Mouse (Mus musculus) liver, embryonic 14.5 days (tissue): ENCODE results near the gene Gimap9. TPM values are rescaled to one million over a fixed set of nuclear protein-coding genes. Genes with fewer than 3 reads are reported as not detected.

Experiments
- ATAC-seq: fragments of 200-750 bp; cut with Nextera tagmentation; 2 replicates; pipeline ENCODE4 v1.8.0; 2017; ENCODE audit warnings: moderate number of reproducible peaks, mild to moderate bottlenecking, moderate library complexity; ENCODE audit not compliant: insufficient read depth
- DNase-seq, 3 experiments: peaks; one replicate each; pipeline ENCODE4 v3.0.0-alpha.2; 2012 to 2013; ENCODE audit warnings: low read depth in 3 of 3, low spot score in 3 of 3
- H3K27ac ChIP-seq: fragments of 300-500 bp; sonication (generic); 2 replicates; pipeline ENCODE4 v1.5.1; 2014; ENCODE audit warnings: moderate library complexity, mild to moderate bottlenecking, control low read depth, inconsistent platforms
- H3K27me3 ChIP-seq: fragments of 300-500 bp; sonication (generic); 2 replicates; pipeline ENCODE4 v1.6.1; 2014; ENCODE audit warnings: mild to moderate bottlenecking, low read length, moderate library complexity; ENCODE audit not compliant: control insufficient read depth, insufficient read depth
- H3K36me3 ChIP-seq: fragments of 300-500 bp; sonication (generic); replicated peaks from 2 replicates; pipeline ENCODE4 v1.6.1; 2014; ENCODE audit warnings: low read depth; ENCODE audit not compliant: control insufficient read depth, insufficient read depth
- H3K4me1 ChIP-seq, 2 experiments: fragments of 200-500 bp in 1 of 2; fragments of 300-500 bp in 1 of 2; sonication (generic) in 1 of 2; replicated peaks; 2 replicates each; pipeline ENCODE4 v1.6.1; 2012 to 2014; ENCODE audit warnings: antibody characterized with exemption in 1 of 2, inconsistent platforms in 1 of 2, low read length in 1 of 2; ENCODE audit not compliant: control insufficient read depth in 2 of 2, insufficient read depth in 2 of 2
- H3K4me2 ChIP-seq: fragments of 300-500 bp; sonication (generic); 2 replicates; pipeline ENCODE4 v1.6.1; 2014; ENCODE audit warnings: low read depth, mild to moderate bottlenecking, control low read depth, moderate library complexity
- H3K4me3 ChIP-seq, 2 experiments: fragments of 200-500 bp in 1 of 2; fragments of 300-500 bp in 1 of 2; sonication (generic) in 1 of 2; 2 replicates each; pipeline ENCODE4 v1.5.1; 2012 to 2014; ENCODE audit warnings: low read depth in 2 of 2, low read length in 2 of 2, mild to moderate bottlenecking in 2 of 2, control low read depth in 1 of 2, inconsistent platforms in 1 of 2, moderate library complexity in 1 of 2; ENCODE audit not compliant: insufficient read depth in 1 of 2
- H3K9ac ChIP-seq: fragments of 300-500 bp; sonication (generic); replicated peaks from 2 replicates; pipeline ENCODE4 v1.6.1; 2014; ENCODE audit warnings: mild to moderate bottlenecking, control low read depth, moderate library complexity
- H3K9me3 ChIP-seq: fragments of 300-500 bp; sonication (generic); 2 replicates; pipeline ENCODE4 v1.6.1; 2016; ENCODE audit warnings: low read length, mixed read lengths; ENCODE audit not compliant: control insufficient read depth
- CTCF ChIP-seq: IDR thresholded peaks from 2 replicates; pipeline ENCODE4 v1.5.1; 2016; ENCODE audit warnings: antibody characterized with exemption, low read depth, control low read depth
- EP300 ChIP-seq: IDR thresholded peaks from 2 replicates; pipeline ENCODE4 v1.6.1; 2016; ENCODE audit warnings: antibody characterized with exemption, low read depth
- WGBS: fragments of 180-500 bp; shearing (Covaris S2); extraction: QIAGEN DNeasy Blood & Tissue Kit; methylation state at CpG from one replicate; pipeline ENCODE4 v1.1.7; 2014; ENCODE audit not compliant: insufficient replicate concordance; 5-methylcytosine and 5-hydroxymethylcytosine counted together
- polyA plus RNA-seq, 2 experiments: library from polyadenylated mRNA; depleted of rRNA in 1 of 2; stranded (reverse) in 1 of 2; unstranded in 1 of 2; fragments of >200 nt; fragmentation: Nextera tagmentation in 1 of 2; extraction: Ambion mirVana in 1 of 2; gene quantifications; 2 replicates each; pipeline versions ENCODE4 v1.2.1 to v1.2.3; 2012 to 2014

Gene Gimap9
- polyA plus RNA-seq, 2 experiments = 7.2 to 8.0 TPM

DNA sequence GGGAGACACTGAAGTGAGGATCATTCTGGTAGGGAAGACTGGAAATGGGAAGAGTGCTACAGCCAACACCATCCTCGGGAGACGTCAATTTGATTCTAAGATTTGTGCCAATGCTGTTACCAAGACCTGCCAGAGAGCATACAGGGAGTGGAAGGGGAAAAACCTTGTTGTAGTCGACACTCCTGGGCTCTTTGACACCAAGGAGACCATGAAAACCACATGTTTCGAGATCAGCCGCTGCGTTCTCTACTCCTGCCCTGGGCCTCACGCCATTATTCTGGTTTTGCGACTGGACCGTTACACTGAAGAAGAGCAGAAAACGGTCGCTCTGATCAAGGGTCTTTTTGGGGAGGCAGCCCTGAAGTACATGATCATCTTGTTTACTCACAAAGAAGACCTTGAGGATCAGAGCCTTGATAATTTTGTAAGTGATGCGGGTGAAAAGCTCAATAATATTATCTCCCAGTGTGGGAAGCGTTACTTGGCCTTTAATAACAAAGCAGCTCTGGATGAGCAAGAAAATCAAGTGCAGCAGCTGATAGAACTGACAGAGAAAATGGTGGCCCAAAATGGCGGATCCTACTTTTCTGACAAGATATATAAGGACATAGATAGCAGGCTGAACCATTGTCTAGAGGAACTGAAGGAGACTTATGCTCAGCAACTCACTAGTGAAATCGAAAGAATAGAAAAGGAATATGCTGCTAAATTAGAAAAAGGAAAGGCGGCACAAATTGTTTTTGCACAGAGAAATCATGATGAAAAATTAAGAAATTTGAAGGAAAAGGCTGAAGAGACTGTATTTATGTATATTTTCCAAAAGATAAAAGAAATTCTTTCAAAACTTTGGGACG, 1.8 kb downstream of the Gimap9 start:
- Histone ChIP-seq H3K9me3 (no peaks in the 10 kb centered on the region), H3K27me3 (no peaks in the 10 kb centered on the region), H3K4me3 (no peak overlapping the region), H3K4me2 (no peak overlapping the region; the same call in 1 of the 2 replicates), H3K4me1 (peaks cover 0 to 18% of the 10 kb centered on the region in 2 experiments; a peak in 2 of 4 replicates), H3K36me3 (no peaks in the 10 kb centered on the region), H3K27ac (no peak overlapping the region), H3K9ac (no peak overlapping the region)
- TF ChIP-seq CTCF = no peak
- TF ChIP-seq EP300 = no peak
- 74% methylated on average over 17 of the region's 17 CpGs for WGBS
- no peak for ATAC-seq
- no peak for DNase-seq

DNA sequence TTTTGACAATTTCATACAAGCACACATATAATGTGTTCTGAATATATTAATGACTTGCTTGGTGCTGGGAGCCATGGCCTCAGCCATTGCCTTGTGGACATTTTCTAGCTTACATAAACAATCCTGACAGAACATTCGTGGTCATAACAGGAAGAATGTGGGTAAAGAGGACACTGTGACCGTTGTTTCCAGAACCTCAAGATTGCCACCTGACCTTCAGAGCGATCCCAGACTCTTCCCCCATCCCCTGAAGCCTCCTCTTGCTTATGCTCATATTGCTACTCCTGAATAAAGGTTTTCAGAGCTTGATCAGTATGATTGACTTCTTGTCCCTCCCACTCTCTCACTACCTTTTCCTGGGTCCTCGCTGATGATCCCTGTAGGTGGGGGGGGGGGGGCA, 2.5 kb downstream of the Gimap9 start:
- no peaks in the 10 kb centered on the region for H3K36me3 ChIP-seq
- DNase-seq (no peak), ATAC-seq (no peak)
- no peak overlapping the region for H3K9ac ChIP-seq
- no peak overlapping the region for H3K4me3 ChIP-seq
- H3K27me3 ChIP-seq = no peaks in the 10 kb centered on the region
- TF ChIP-seq CTCF (no peak), EP300 (no peak)
- 30% methylated on average over 4 of the region's 4 CpGs for WGBS
- H3K9me3 ChIP-seq = no peaks in the 10 kb centered on the region
- H3K4me1 ChIP-seq = peaks cover 0 to 18% of the 10 kb centered on the region in 2 experiments; a peak in 2 of 4 replicates
- no peak overlapping the region for H3K27ac ChIP-seq
- no peak overlapping the region for H3K4me2 ChIP-seq

DNA sequence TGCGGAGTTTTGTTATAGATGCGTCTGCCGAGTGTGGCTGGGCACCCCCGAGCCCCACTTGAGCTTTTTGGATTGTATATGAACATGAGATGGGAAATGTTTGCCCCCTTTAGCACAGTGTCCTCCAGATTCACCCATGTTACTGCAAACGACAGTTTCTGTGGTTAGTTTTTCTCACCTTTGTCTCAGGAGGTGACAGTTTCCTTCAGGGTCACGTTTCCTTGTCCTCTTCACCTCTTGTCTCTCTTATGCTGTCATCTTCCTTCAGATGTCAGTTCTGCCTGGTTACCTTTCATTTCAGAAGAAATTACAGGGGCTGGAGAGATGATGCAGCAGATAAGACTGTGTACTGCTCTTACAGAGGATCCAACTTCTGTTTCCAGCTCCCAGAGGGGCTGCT, 3.8 kb downstream of the Gimap9 start:
- TF ChIP-seq CTCF (no peak), EP300 (no peak)
- H3K27ac ChIP-seq = no peak overlapping the region
- no peaks in the 10 kb centered on the region for H3K27me3 ChIP-seq
- no peaks in the 10 kb centered on the region for H3K9me3 ChIP-seq
- H3K4me2 ChIP-seq = no peak overlapping the region
- H3K36me3 ChIP-seq = no peaks in the 10 kb centered on the region
- no peak for DNase-seq
- H3K4me3 ChIP-seq = no peak overlapping the region
- no peak for ATAC-seq
- H3K4me1 ChIP-seq = peaks cover 0 to 21% of the 10 kb centered on the region in 2 experiments; a peak in 2 of 4 replicates
- 63% methylated on average over 6 of the region's 6 CpGs for WGBS
- no peak overlapping the region for H3K9ac ChIP-seq

DNA sequence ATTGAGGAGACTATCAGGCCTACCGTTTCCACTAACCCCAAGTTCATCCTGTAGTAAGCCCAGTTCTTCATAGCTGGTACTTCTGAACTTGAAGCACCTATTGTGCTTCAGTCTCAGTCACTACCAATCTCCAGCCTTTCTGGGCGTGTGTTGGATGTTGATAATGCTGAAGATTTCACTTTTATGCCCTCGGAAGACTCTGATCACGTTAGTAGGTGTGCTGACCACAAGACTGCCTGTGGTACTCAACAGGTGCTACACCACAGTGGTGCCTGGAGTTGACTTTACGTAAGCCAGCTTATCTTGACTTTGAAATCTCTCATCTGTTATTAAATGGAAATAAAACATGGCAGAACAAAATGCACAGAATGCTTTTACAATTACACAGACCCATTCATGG, 4.5 kb downstream of the Gimap9 start:
- Histone ChIP-seq H3K9ac (no peak overlapping the region), H3K27me3 (no peaks in the 10 kb centered on the region), H3K9me3 (no peaks in the 10 kb centered on the region), H3K4me3 (no peak overlapping the region), H3K4me1 (peaks cover 0 to 18% of the 10 kb centered on the region in 2 experiments; a peak in 2 of 4 replicates), H3K36me3 (no peaks in the 10 kb centered on the region), H3K4me2 (no peak overlapping the region), H3K27ac (no peak overlapping the region)
- TF ChIP-seq CTCF = no peak
- TF ChIP-seq EP300 = no peak
- DNase-seq (no peak), ATAC-seq (no peak)
- WGBS = 41% methylated on average over 5 of the region's 5 CpGs

DNA sequence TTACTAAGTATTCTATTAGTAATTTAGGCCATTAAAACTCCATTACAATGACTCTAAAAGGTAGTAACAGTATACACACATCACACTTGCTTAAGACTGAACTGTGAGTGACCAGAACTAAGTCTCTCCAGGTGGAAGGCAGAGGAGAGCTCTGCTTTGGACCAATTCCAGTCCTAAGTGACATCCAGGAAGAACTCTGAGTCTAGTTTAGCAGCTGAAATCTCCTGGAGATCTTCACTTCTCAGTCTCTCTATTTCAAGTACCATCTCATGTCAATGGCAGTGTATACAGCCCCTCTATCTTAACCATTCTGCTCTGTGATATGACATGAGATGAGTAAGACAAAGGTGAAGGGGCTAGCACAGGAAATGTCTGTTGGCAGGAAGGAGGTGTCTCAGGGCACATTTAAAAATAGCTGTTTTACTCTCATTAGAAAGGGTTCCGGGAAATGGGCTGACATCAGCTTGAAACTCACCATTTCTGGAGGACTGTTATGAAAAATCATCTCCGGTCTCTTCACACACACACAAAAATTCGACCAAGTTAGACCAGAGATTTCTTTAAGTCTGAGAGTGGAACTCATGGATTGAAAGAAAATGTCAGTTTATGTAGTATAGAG, 5.7 kb downstream of the Gimap9 start:
- Histone ChIP-seq H3K4me3 (no peak overlapping the region), H3K9me3 (no peaks in the 10 kb centered on the region), H3K36me3 (no peaks in the 10 kb centered on the region), H3K9ac (no peak overlapping the region), H3K27ac (no peak overlapping the region), H3K4me2 (no peak overlapping the region), H3K4me1 (peaks cover 0 to 13% of the 10 kb centered on the region in 2 experiments; a peak in 2 of 4 replicates), H3K27me3 (no peaks in the 10 kb centered on the region)
- no peak for TF ChIP-seq CTCF
- TF ChIP-seq EP300 = no peak
- DNase-seq (no peak), ATAC-seq (no peak)
- 14% methylated on average over 3 of the region's 3 CpGs for WGBS
